Mouse (Mus musculus): ENCODE data around the gene Gm20830. TPM values are rescaled to one million over a fixed set of nuclear protein-coding genes. Genes with fewer than 3 reads are reported as not detected.
"Not testable (repeated sequence)": the region's sequence is repeated elsewhere in the genome, so short reads cannot be mapped to it uniquely, and the experiment has no call there.

The Gm20830 gene
- not detected in 2 replicates for polyA plus RNA-seq (2015; fragmentation: Nextera tagmentation; extraction: Ambion mirVana)

GRCm38 (mm10) chrY:6918182-6918581 lies at the start of gene Gm20830:
TSS of gene Gm20830 (minus strand) at chrY:6918282.
- ATAC-seq; H3K9me3 ChIP-seq; H3K36me3 ChIP-seq; H3K4me3 ChIP-seq (replicated peaks); H3K9ac ChIP-seq; H3K4me1 ChIP-seq (replicated peaks); H3K4me2 ChIP-seq (replicated peaks); H3K27ac ChIP-seq; H3K27me3 ChIP-seq (replicated peaks): not testable (repeated sequence)
- WGBS = 11% methylated on average over 3 of the region's 3 CpGs

Other genes starting within 250 kb of the Gm20830 start
- not detected in 2 replicates for gene Gm21719, start 235.4 kb downstream of the Gm20830 start, polyA plus RNA-seq (2015; fragmentation: Nextera tagmentation; extraction: Ambion mirVana)